Mouse (Mus musculus): ENCODE measurements around the gene Klrg1. TPM values are rescaled to one million over a fixed set of nuclear protein-coding genes. Genes with fewer than 3 reads are reported as not detected.

Gene Klrg1
- 0.08 TPM in 1 of 2 replicates, not detected in the other for polyA plus RNA-seq (2012; rRNA removed)

DNA sequence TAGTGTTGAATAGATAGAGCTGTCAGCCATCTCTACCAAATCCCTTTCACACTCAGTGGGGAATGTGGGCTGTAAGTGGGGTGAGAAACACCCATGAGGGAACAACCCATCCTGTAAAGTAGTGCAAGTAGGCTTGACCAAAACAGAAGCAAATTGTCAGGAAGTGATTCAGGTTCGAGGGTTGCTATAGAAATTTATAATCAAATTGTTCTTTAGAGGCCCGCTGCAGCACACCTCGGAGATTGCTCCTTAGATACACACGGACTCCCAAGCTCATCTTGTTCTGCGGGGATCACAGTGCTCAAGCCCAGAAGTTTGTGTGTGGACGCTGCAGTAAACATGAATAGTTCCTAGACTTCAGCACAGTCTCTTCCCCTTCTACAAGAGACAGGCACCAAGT lies at the start of gene Klrg1:
Gene Klrg1 (minus strand): TSS at position 101 of the 400 bp plus-strand sequence.
- Histone ChIP-seq H3K36me3 (ENCODE audit: control insufficient read depth, insufficient read depth, low read length) (no peaks in the 10 kb centered on the region), H3K27ac (ENCODE audit: insufficient read depth, low read depth, low read length) (no peak within 1 kb of the TSS), H3K4me1 (ENCODE audit: control insufficient read depth, insufficient read depth, low read length) (no peaks in the 10 kb centered on the region), H3K27me3 (replicated peaks; ENCODE audit: control insufficient read depth, insufficient read depth, low read length) (no peaks in the 10 kb centered on the region), H3K4me3 (ENCODE audit: insufficient read depth, low read depth, low read length) (no peak within 1 kb of the TSS)
- 85% methylated on average over 6 of the region's 6 CpGs for WGBS
- no peak for DNase-seq
- TF ChIP-seq CTCF (conservative IDR thresholded peaks at IDR 0.05; ENCODE audit: insufficient read depth, insufficient read length, low read depth, low read length) (no peak), POLR2A (IDR thresholded peaks at IDR 0.05; ENCODE audit: low read depth, low read length) (no peak)

DNA sequence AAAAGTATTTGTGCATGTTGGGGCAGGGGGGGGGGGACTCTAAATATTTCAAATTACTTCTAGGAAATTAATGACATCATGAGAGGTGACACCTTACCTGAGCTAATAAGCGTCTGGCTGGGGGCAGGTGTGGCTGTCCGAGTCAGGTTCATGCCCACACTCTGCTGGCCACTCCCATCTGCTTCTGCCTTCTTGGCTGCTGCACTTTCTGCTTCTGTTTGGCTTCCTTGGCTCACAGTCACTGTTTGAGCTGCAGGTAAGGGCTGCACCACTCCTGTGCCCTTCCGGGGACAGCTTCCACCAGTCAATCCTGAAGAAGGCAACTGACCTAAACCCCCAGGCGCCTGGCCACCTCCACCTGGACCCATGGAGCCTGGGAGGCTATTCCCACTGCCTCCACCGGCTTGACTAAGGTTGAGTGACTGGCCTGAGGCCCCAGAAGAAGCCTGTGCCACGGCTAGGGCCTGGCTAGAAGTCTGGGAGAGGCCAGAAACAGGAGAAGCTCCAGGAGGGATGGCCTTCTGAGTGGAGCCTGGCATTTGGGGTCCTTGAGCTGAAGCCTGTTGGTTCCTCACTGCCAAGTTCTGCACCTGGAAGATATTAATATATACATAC lies 42.8 kb upstream of the Klrg1 start:
- Histone ChIP-seq H3K36me3 (ENCODE audit: control insufficient read depth, insufficient read depth, low read length) (no peaks in the 10 kb centered on the region; the same call in 1 of the 2 replicates), H3K27ac (ENCODE audit: insufficient read depth, low read depth, low read length) (peak overlapping the region; percentile 26), H3K4me1 (ENCODE audit: control insufficient read depth, insufficient read depth, low read length) (no peaks in the 10 kb centered on the region), H3K27me3 (replicated peaks; ENCODE audit: control insufficient read depth, insufficient read depth, low read length) (no peaks in the 10 kb centered on the region), H3K4me3 (ENCODE audit: insufficient read depth, low read depth, low read length) (no peak overlapping the region)
- DNase-seq, result peak; percentile 72
- TF ChIP-seq CTCF (conservative IDR thresholded peaks at IDR 0.05; ENCODE audit: insufficient read depth, insufficient read length, low read depth, low read length) (no peak), POLR2A (IDR thresholded peaks at IDR 0.05; ENCODE audit: low read depth, low read length) (no peak)
- WGBS, result 58% methylated on average over 6 of the region's 6 CpGs

DNA sequence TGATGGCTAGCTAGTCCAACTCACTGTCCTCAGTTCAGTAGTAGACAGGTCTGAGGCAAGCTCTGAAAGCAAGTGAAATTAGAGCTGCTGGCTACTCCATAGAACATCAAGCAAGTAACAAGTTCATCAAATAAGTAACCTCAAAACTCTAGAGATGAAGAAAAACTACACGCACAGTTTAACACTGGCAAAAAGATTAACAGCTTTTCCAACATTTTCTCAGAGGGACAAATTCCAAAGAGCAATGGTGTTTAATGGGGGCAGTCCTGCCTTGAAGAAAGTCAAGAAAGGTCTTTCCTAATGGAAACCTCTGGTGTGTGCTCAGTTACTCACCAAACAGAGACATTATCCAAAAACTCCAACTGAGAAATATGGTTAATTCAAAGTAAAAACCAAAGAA lies 36.0 kb upstream of the Klrg1 start:
- Histone ChIP-seq H3K4me1 (ENCODE audit: control insufficient read depth, insufficient read depth, low read length) (peaks cover 16% of the 10 kb centered on the region), H3K4me3 (ENCODE audit: insufficient read depth, low read depth, low read length) (no peak overlapping the region), H3K27ac (ENCODE audit: insufficient read depth, low read depth, low read length) (peak overlapping the region; percentile 68), H3K36me3 (ENCODE audit: control insufficient read depth, insufficient read depth, low read length) (peaks cover 13% of the 10 kb centered on the region; the same call in 1 of the 2 replicates), H3K27me3 (replicated peaks; ENCODE audit: control insufficient read depth, insufficient read depth, low read length) (no peaks in the 10 kb centered on the region)
- no peak for TF ChIP-seq CTCF (conservative IDR thresholded peaks at IDR 0.05; ENCODE audit: insufficient read depth, insufficient read length, low read depth, low read length)
- TF ChIP-seq POLR2A (IDR thresholded peaks at IDR 0.05; ENCODE audit: low read depth, low read length), result no peak
- DNase-seq, result peak; percentile 72
- 58% methylated on average over 1 of the region's 1 CpGs for WGBS

DNA sequence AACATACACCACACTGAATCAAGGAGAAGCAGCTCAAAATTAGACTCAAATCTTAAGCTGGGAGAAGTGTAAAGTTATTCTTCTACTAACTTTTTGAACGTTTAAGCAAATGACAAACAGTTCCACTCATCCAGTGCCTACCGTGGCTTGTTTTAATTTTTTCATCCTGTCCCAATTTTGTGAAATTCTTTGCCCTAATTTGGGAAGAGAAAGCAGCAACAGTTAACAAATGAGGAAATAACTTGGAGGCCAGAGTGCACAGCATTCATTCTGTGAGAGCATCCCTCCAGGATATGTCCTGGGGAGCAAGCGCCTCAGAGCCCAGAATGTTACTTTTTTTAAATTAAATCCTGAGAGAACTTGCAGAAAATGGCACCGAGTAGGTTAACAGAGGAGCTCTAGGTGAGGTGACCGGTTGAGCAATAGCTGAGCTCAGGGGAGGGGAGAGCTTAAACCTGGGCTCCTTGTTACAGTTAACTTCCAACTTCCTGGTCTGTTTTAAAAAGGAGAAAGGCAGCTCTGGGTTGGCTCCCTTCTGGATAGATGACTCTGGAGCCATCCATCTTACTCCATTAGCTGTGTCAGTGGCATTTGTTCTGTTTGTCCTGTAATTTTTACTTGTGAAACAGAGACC lies 27.6 kb upstream of the Klrg1 start:
- 22% methylated on average over 5 of the region's 5 CpGs for WGBS
- DNase-seq, result peak; percentile 7
- peaks cover 6% of the 10 kb centered on the region for H3K36me3 ChIP-seq (ENCODE audit: control insufficient read depth, insufficient read depth, low read length)
- no peaks in the 10 kb centered on the region for H3K27me3 ChIP-seq (replicated peaks; ENCODE audit: control insufficient read depth, insufficient read depth, low read length)
- TF ChIP-seq CTCF (conservative IDR thresholded peaks at IDR 0.05; ENCODE audit: insufficient read depth, insufficient read length, low read depth, low read length) (no peak), POLR2A (IDR thresholded peaks at IDR 0.05; ENCODE audit: low read depth, low read length) (no peak)
- H3K27ac ChIP-seq (ENCODE audit: insufficient read depth, low read depth, low read length), result no peak overlapping the region
- H3K4me3 ChIP-seq (ENCODE audit: insufficient read depth, low read depth, low read length), result no peak overlapping the region
- H3K4me1 ChIP-seq (ENCODE audit: control insufficient read depth, insufficient read depth, low read length), result peaks cover 17% of the 10 kb centered on the region

DNA sequence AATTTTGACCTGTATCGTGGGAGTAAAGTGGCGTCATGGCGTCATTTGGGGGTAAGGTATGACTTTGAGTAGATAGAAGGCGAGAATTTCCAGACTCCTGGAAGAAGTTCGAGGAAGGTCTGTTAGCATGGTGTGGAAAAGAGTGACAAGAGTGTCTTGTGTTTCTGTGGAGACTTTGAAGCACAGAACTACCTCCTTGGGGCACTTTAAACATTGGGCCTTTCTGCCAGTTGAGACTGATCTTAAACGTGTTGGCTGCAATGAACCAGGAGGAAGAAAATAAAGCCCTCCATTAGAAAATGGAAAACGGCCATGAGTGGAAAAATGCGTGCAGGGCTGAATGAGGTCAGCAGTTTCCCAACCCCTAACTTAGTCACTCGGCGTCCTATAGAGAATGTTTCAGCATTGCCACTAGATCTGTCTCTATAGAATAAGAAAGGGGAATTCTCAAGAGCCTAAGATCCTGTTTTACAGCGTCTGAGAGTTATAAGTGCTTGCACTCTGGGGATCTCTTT lies 26.8 kb upstream of the Klrg1 start:
- peaks cover 13% of the 10 kb centered on the region; the same call in 1 of the 2 replicates for H3K4me1 ChIP-seq (ENCODE audit: control insufficient read depth, insufficient read depth, low read length)
- H3K36me3 ChIP-seq (ENCODE audit: control insufficient read depth, insufficient read depth, low read length), result peaks cover 6% of the 10 kb centered on the region
- H3K27me3 ChIP-seq (replicated peaks; ENCODE audit: control insufficient read depth, insufficient read depth, low read length), result no peaks in the 10 kb centered on the region
- H3K4me3 ChIP-seq (ENCODE audit: insufficient read depth, low read depth, low read length), result peak overlapping the region; percentile 86
- no peak for DNase-seq
- whole genome bisulfite sequencing, result under 1% methylated on average over 11 of the region's 11 CpGs
- no peak for TF ChIP-seq POLR2A (IDR thresholded peaks at IDR 0.05; ENCODE audit: low read depth, low read length)
- no peak for TF ChIP-seq CTCF (conservative IDR thresholded peaks at IDR 0.05; ENCODE audit: insufficient read depth, insufficient read length, low read depth, low read length)
- peak overlapping the region; percentile 65 for H3K27ac ChIP-seq (ENCODE audit: insufficient read depth, low read depth, low read length)

DNA sequence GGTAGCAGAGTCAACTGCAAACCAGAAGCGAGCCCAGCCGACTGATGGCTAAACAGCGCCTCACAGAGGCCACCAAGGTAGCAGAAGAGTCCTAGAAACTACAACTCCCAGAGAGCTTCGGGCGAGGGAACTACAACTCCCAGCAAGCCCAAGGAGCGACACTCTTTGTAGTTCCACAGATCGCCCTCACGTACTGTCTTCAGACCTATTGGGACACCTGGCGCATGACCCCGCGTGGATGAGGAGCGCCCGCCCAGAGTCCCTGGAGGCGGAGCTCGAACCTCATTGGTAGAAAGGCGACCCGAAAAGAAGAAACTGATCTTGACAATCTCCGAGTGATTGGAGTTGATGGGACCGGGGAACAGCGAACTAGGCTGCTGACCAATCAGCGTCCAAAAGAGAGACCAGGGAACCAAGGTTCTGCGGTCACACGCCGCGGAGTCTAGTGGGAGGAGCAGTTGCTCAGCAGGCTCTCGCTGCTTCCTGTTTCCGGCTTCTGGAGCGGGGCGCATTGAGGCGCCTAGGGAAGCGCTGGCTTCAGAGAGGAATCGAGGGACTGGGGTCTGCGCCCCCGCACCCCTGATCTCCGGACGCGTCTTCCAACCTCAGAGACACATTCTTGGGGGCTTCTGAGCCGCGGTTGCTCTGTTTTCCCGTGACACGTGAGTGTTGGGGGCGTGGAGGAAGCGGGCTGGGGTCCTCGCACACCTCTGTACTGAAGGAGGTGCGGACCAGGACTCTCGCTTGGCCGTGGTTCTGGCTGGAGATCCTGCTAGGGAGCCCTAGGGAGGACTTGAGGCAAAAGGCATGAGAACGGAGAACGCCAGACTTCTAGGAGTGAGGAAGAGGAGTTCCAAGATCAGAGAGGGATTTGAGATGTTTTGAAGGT lies 26.1 kb upstream of the Klrg1 start, which contains the start of gene M6pr:
Gene M6pr (plus strand): TSS at position 216 of the 889 bp plus-strand sequence.
- Histone ChIP-seq H3K4me3 (ENCODE audit: insufficient read depth, low read depth, low read length) (peak within 1 kb of the TSS; percentile 86), H3K27ac (ENCODE audit: insufficient read depth, low read depth, low read length) (peak within 1 kb of the TSS; percentile 65), H3K27me3 (replicated peaks; ENCODE audit: control insufficient read depth, insufficient read depth, low read length) (no peaks in the 10 kb centered on the region), H3K36me3 (ENCODE audit: control insufficient read depth, insufficient read depth, low read length) (peaks cover 2% of the 10 kb centered on the region), H3K4me1 (ENCODE audit: control insufficient read depth, insufficient read depth, low read length) (peaks cover 13% of the 10 kb centered on the region; the same call in 1 of the 2 replicates)
- peak; percentile 91 for TF ChIP-seq CTCF (conservative IDR thresholded peaks at IDR 0.05; ENCODE audit: insufficient read depth, insufficient read length, low read depth, low read length)
- TF ChIP-seq POLR2A (IDR thresholded peaks at IDR 0.05; ENCODE audit: low read depth, low read length), result no peak
- under 1% methylated on average over 49 of the region's 49 CpGs for WGBS
- peak; percentile 99 for DNase-seq
